Mouse (Mus musculus) midbrain, embryonic 14.5 days (tissue): ENCODE measurements at regions not wholly inside any gene's neighbourhood (a gene's known extent, or its start where the extent isn't known, plus 50 kb on each side); places are given as distances from the start of the nearest gene placed in this dataset.

ENCODE experiments used
- ATAC-seq: fragments of 200-750 bp; cut with Nextera tagmentation; 2 replicates; pipeline ENCODE4 v1.8.0; 2017; ENCODE audit warnings: moderate number of reproducible peaks, moderate library complexity; ENCODE audit not compliant: low FRiP score, low TSS enrichment
- DNase-seq: peaks from one replicate; pipeline ENCODE4 v3.0.0-alpha.2; 2015
- H3K27ac ChIP-seq: fragments of 300-500 bp; sonication (generic); replicated peaks from 2 replicates; pipeline ENCODE4 v1.5.1; 2014; ENCODE audit warnings: mild to moderate bottlenecking, low read depth, low read length, moderate library complexity
- H3K27me3 ChIP-seq: fragments of 300-500 bp; sonication (generic); 2 replicates; pipeline ENCODE4 v1.6.1; 2014; ENCODE audit warnings: low read length, control low read depth, mixed read lengths; ENCODE audit not compliant: control insufficient read depth, insufficient read depth
- H3K36me3 ChIP-seq: fragments of 300-500 bp; sonication (generic); 2 replicates; pipeline ENCODE4 v1.6.1; 2014; ENCODE audit warnings: low read length, control low read depth; ENCODE audit not compliant: control insufficient read depth, insufficient read depth
- H3K4me1 ChIP-seq: fragments of 300-500 bp; sonication (generic); 2 replicates; pipeline ENCODE4 v1.6.1; 2014; ENCODE audit warnings: mild to moderate bottlenecking, antibody characterized with exemption, low read length, control low read depth; ENCODE audit not compliant: control insufficient read depth, insufficient read depth
- H3K4me2 ChIP-seq: fragments of 300-500 bp; sonication (generic); 2 replicates; pipeline ENCODE4 v1.6.1; 2014; ENCODE audit warnings: mild to moderate bottlenecking, low read length, moderate library complexity
- H3K4me3 ChIP-seq: fragments of 300-500 bp; sonication (generic); replicated peaks from 2 replicates; pipeline ENCODE4 v1.5.1; 2014; ENCODE audit warnings: low read depth, low read length
- H3K9ac ChIP-seq: fragments of 300-500 bp; sonication (generic); replicated peaks from 2 replicates; pipeline ENCODE4 v1.6.1; 2014; ENCODE audit warnings: mild to moderate bottlenecking, low read length, moderate library complexity
- H3K9me3 ChIP-seq: fragments of 300-500 bp; sonication (generic); 2 replicates; pipeline ENCODE4 v1.6.1; 2016; ENCODE audit warnings: low read length, control low read depth, mixed read lengths; ENCODE audit not compliant: control insufficient read depth
- WGBS: fragments of 180-500 bp; shearing (Covaris S2); extraction: QIAGEN DNeasy Blood & Tissue Kit; methylation state at CpG from one replicate; pipeline ENCODE4 v1.1.7; 2014; 5-methylcytosine and 5-hydroxymethylcytosine counted together

DNA sequence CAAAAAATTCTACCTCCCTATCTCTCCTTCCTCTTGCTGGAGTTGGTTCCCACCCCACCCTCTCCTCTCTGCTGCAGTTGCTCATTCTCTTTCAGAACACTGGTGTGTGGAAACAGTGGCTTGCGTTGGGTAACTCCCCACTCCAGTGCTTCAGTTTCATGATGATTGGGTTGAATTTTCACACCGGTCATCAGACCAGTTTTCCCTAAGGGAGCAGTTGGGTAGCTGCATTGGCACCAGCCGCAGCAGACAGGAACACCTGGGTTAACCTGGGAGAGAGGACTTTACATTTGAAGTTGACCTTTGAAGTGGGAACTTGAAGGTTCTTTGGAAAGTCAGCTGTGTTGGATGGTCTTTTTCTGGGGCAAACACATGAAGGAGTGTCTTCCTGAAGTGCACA, 126.7 kb upstream of the Ttc29 start:
- H3K9me3 ChIP-seq: no peaks in the 10 kb centered on the region
- H3K9ac ChIP-seq: no peak overlapping the region
- H3K27me3 ChIP-seq: no peaks in the 10 kb centered on the region
- no peak overlapping the region for H3K27ac ChIP-seq
- DNase-seq (no peak), ATAC-seq (no peak)
- no peaks in the 10 kb centered on the region for H3K4me1 ChIP-seq
- 98% methylated on average over 3 of the region's 3 CpGs for WGBS
- H3K4me2 ChIP-seq: no peak overlapping the region
- H3K36me3 ChIP-seq: no peaks in the 10 kb centered on the region
- no peak overlapping the region for H3K4me3 ChIP-seq

DNA sequence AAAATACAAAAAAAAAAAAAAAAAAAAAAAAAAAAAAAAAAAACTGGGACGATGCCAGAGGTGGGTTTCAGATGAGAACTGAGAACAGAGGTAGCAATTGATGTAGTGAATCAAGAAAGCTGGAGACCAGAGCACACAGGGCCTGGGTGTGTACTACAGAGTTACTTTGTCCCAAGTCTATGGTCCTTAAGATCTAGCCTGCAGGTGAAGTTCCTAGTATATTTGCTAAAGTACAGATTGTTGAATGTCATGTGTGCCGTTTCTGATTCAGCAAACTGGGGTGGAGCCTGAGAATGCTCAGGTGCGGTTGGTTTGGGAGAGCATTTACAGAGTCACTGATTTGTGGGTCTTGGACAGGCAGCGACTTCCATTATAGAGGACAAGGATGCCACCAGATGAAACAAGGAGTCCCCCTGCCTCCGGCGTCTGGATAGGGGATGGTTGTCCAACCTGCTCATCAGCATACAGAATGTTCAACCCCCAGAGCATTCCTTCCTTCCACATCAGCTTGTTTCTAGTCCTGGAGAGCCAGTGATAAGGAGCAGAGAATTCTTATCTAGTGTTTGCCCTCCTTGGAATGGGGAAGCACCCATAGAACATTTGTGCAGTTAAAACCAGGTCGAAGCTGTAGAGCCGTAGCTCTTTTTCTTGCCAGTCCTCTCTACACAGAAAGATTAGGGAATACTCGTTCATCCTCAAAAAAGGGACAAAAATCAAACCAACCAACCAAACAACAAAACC, 122.5 kb upstream of the Ttc29 start:
- H3K36me3 ChIP-seq: no peaks in the 10 kb centered on the region
- no peak overlapping the region for H3K27ac ChIP-seq
- DNase-seq (no peak), ATAC-seq (no peak)
- no peaks in the 10 kb centered on the region for H3K9me3 ChIP-seq
- no peak overlapping the region for H3K4me3 ChIP-seq
- 93% methylated on average over 9 of the region's 9 CpGs for WGBS
- no peaks in the 10 kb centered on the region for H3K4me1 ChIP-seq
- H3K9ac ChIP-seq: no peak overlapping the region
- H3K4me2 ChIP-seq: no peak overlapping the region
- H3K27me3 ChIP-seq: no peaks in the 10 kb centered on the region

DNA sequence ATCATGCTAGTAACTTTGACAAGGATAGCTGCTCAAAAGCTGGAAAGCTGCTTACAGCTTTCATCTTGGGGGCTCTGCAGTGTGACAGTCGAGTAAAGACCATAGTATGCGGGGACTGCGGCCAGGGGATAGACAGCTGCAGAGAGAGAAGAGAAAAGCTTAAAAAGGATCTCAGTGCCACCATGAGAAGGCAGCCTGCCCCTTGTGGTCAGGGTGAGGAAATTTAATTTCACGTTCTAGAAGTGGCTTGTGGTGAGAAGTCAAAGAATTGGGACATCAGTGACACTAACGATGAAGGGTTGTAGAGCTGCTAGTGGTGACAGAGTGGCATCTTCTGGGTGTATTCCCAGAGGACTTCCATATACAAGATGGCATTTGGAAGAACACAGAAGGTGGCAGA, 116.7 kb upstream of the Ttc29 start:
- WGBS: 66% methylated on average over 5 of the region's 5 CpGs
- ATAC-seq: no peak
- no peak overlapping the region for H3K4me2 ChIP-seq
- DNase-seq: no peak
- H3K27ac ChIP-seq: no peak overlapping the region
- H3K36me3 ChIP-seq: no peaks in the 10 kb centered on the region
- H3K9ac ChIP-seq: no peak overlapping the region
- H3K9me3 ChIP-seq: no peaks in the 10 kb centered on the region
- no peak overlapping the region for H3K4me3 ChIP-seq
- H3K4me1 ChIP-seq: peaks cover 3% of the 10 kb centered on the region; the same call in 1 of the 2 replicates
- H3K27me3 ChIP-seq: no peaks in the 10 kb centered on the region

DNA sequence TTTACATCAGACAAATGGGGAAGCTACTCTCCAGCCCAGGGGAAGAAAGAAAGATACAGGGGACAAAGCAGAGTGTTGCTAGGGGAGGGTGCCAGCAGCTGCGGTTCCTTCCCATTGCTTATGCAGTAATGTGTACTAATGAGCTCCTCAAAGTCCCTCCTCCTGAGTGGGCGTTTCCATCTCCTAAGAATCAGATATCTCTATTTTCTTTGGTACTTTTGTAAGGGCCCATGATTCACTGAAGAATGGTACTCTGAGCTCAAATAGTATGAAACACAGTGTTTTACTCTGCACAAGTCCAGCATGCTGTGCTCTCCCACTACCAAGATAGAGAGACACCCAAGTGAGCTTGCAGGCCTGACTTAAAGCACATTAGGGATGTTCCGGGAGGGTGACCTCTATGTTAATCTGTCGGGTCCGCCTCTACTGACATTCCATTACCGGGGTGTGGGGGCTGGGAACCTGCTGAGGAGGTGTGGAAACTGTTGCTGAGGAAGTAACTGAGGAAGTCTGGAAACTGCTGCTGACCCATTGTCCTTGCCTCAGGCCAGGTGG, 114.8 kb upstream of the Ttc29 start:
- H3K4me3 ChIP-seq: no peak overlapping the region
- no peaks in the 10 kb centered on the region for H3K9me3 ChIP-seq
- peaks cover 3% of the 10 kb centered on the region; the same call in 1 of the 2 replicates for H3K4me1 ChIP-seq
- no peak overlapping the region for H3K9ac ChIP-seq
- WGBS: 9% methylated on average over 6 of the region's 6 CpGs
- H3K27ac ChIP-seq: no peak overlapping the region
- no peaks in the 10 kb centered on the region for H3K36me3 ChIP-seq
- H3K4me2 ChIP-seq: no peak overlapping the region
- ATAC-seq (peak; percentile 64; the same call in 1 of the 2 replicates), DNase-seq (peak; percentile 58)
- no peaks in the 10 kb centered on the region for H3K27me3 ChIP-seq

DNA sequence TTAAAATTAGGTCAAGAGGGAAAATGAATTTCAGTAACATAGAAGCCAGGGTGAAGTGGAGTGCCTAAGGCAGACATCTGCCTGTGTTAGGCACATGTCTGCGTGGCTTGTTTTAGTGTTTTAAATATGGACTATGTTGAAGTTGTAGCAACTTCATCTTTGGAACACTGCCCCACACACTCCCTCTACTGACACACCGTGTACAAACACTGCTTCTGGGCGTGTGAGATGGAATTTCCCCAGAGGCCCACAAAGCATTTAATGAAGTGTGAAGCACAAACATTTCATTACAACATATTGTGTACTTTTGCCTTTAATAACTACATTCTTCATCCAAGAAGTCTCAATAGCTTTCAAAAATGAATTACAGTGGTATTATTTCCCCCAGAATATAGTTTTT, 114.0 kb upstream of the Ttc29 start:
- H3K9me3 ChIP-seq: no peaks in the 10 kb centered on the region
- H3K27me3 ChIP-seq: no peaks in the 10 kb centered on the region
- no peak overlapping the region for H3K9ac ChIP-seq
- no peak overlapping the region for H3K4me3 ChIP-seq
- peaks cover 3% of the 10 kb centered on the region; the same call in 1 of the 2 replicates for H3K4me1 ChIP-seq
- no peaks in the 10 kb centered on the region for H3K36me3 ChIP-seq
- 76% methylated on average over 3 of the region's 3 CpGs for WGBS
- no peak overlapping the region for H3K27ac ChIP-seq
- DNase-seq (no peak), ATAC-seq (no peak)
- no peak overlapping the region for H3K4me2 ChIP-seq

DNA sequence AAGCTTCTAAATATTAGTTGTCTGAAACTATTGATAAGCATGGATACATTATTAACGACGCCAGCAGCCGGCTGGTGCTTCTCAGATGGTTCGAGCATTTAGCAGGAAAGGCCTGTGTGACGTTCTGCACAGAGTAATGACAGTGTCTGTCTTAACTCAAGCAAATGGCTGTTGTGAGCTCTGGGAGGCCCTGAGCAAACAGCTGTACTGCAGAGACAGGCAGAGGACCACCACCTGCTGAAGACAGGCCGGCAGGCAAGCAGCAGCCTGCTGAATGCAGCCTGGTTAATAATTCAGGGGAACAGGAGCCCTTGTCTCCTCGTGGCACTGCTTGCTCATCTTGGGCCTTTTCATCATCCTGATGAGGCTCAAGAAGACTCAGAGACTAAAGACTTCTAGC, 105.8 kb upstream of the Ttc29 start:
- H3K4me2 ChIP-seq: no peak overlapping the region
- ATAC-seq (no peak), DNase-seq (no peak)
- WGBS: 70% methylated on average over 7 of the region's 7 CpGs
- H3K4me3 ChIP-seq: no peak overlapping the region
- no peaks in the 10 kb centered on the region for H3K27me3 ChIP-seq
- no peak overlapping the region for H3K27ac ChIP-seq
- H3K9me3 ChIP-seq: no peaks in the 10 kb centered on the region
- H3K36me3 ChIP-seq: no peaks in the 10 kb centered on the region
- no peak overlapping the region for H3K9ac ChIP-seq
- H3K4me1 ChIP-seq: no peaks in the 10 kb centered on the region

DNA sequence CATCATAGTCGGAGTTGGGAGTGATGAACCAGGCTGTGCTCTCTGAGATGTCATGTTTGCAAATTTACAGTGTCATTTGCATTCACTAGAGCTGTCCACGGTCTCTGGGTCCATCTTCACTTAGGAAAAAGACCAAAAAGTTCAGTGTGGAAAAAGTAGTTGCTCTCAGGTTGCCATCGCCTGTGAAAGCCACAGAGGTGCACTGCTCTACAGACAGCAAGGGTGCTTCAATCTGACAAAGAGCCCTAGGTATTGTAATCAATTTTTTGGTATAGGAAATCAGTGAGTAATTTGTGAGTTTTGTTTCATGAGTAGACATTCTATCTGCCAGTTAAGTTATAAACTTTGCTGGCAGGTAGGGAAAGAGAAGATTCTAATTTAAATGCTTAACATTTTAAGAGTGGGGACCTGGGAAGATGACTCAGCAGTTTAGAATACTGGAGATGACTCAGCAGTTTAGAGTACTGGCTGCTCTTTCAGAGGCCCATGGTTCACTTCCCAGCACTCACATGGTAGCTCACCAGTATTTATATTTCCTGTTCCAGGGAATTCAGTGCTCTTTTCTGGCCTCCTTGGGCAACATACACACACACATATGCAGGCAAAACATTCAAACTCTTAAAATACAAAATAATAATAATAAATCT, 103.0 kb upstream of the Ttc29 start:
- Histone ChIP-seq H3K4me2 (no peak overlapping the region), H3K9ac (no peak overlapping the region), H3K36me3 (no peaks in the 10 kb centered on the region), H3K4me1 (no peaks in the 10 kb centered on the region), H3K9me3 (no peaks in the 10 kb centered on the region), H3K27ac (no peak overlapping the region), H3K4me3 (no peak overlapping the region), H3K27me3 (no peaks in the 10 kb centered on the region)
- ATAC-seq: no peak
- WGBS: 87% methylated on average over 3 of the region's 3 CpGs
- no peak for DNase-seq

DNA sequence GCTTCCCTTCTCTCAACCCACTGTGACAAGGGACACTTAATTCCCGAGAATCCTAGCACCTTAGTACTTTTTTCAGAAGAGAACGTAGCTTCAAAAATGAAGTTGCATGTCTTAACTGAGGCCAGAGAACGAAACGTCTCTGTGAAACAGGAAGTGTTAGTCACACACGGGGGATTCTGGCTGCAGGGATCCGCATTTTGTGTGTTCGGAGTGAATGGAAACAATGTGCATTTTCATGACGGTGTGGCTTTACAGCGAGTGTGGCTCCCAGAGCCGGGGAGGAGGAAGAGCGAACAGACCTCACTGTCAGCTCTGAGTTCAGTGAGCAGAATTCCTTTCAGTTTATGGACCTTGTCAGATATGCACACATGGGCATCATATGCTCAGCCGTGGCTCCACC, 100.0 kb upstream of the Ttc29 start:
- ATAC-seq: no peak
- Histone ChIP-seq H3K9me3 (no peaks in the 10 kb centered on the region), H3K27ac (no peak overlapping the region), H3K36me3 (no peaks in the 10 kb centered on the region), H3K4me3 (no peak overlapping the region), H3K4me2 (no peak overlapping the region), H3K9ac (no peak overlapping the region), H3K4me1 (no peaks in the 10 kb centered on the region), H3K27me3 (no peaks in the 10 kb centered on the region)
- DNase-seq: no peak
- WGBS: 47% methylated on average over 12 of the region's 12 CpGs

DNA sequence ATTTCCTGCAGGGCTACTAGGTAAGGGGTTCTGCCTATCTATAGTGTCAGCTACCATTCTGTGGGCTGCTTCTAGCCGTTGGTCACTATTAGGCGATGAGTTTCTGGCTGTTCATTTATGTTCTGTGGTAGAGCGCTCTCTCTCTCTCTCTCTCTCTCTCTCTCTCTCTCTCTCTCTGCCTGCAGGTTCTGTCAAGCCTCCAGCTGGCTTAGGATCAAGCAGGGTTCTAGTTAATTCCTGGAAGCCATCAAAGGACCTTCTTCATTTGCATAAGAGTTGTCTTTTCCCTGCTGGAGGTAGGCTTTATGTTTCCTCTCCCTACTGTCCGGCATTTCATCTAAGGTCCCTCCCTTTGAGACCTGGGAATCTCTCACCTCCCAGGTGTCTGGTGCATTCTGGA, 98.6 kb upstream of the Ttc29 start:
- H3K9me3 ChIP-seq: no peaks in the 10 kb centered on the region
- no peak overlapping the region for H3K9ac ChIP-seq
- WGBS: 26% methylated on average over 4 of the region's 4 CpGs
- no peak overlapping the region for H3K4me3 ChIP-seq
- H3K4me2 ChIP-seq: no peak overlapping the region
- no peak for DNase-seq
- ATAC-seq: no peak
- H3K36me3 ChIP-seq: no peaks in the 10 kb centered on the region
- H3K4me1 ChIP-seq: no peaks in the 10 kb centered on the region
- H3K27me3 ChIP-seq: no peaks in the 10 kb centered on the region
- H3K27ac ChIP-seq: no peak overlapping the region
